Mouse (Mus musculus) thymus, postnatal 36 days (tissue): ENCODE data around the gene Triobp.

Experiments
- DNase-seq, 2 experiments: peaks; one replicate each; pipeline ENCODE4 v3.0.0; 2022; ENCODE audit warnings: mixed read lengths in 2 of 2

The Triobp gene

DNA sequence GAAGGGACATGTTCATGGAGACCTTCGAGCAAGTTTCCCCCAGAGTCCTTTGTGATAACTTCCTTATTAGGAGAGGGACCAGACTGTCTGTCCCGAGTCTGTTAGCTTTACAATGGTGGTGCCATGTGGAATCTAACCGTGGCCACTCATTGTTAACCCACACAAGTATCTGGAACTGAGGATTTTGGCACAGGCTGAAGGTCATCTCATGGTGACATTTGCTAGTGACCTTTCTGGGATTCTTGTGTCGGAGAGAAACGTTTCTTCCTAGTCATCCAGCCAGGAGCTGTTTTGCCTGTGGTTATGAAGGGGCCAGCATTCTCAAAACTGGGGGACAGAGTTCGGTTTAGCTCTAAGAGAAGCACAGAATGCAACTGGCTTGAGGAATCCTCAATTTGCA lies 24.1 kb downstream of the Triobp start:
- no peak for DNase-seq

DNA sequence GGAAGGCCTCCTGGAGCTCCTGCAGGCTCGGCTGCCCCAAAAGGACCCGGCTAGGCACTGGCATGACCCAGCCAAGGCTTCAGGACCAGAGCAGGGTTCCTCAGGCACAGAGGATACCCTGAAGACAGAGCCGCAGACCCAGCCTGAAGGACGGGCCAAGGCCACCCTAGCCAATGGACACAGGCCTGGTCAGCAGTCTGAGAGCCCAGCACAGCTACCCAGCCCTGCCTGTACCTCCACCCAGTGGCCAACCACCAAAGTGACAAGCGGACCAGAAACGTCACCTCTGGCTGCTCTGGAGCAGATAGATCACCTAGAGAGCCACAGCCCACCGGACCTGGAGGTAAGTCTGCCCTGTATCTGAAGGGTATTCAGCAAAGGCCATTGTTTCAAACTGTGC lies 26.4 kb downstream of the Triobp start:
- DNase-seq = no peak

DNA sequence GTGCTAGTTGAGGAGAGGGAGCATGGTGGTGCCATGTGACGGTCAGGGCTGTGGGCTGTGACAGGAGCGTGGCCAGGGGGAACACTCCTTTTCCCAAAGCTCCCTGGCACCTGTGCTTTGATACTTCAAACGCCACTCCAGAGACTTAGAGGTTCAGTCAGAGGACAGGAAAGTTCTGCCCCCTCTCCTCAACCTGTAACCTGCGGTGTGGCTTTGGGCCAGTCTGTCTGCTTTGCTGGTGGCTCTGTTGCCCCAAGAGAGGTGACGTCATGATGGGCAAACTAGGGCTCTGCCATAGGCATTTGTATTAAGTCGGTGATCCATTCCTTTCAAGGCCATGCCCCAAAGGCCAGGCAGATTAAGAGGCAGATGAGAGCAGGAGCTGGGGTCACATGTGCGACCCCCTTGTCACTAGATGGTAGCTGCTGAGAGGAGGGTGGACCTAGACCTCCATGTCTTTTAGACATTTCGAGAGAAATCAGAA lies 30.2 kb downstream of the Triobp start:
- DNase-seq = no peak

DNA sequence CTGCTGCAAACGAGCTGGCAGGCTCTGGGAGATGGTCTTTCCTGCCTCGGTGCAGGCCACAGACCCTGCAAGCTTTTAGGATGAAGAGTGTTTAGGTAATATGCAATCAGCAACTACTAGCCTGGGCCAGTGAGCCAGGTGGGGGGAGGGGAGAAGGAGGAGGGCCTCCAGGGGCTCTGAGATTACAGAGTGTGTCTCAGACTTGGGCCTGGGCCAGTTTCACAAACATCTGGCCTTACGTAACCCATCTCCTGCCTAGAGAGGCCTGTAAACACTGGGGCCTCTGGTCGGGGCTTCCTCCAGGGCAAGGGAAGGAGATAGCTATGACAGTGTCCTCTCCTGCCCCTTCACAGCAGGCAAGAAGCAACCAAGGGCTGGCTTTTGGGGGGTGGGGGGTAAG lies 31.4 kb downstream of the Triobp start:
- DNase-seq = no peak

DNA sequence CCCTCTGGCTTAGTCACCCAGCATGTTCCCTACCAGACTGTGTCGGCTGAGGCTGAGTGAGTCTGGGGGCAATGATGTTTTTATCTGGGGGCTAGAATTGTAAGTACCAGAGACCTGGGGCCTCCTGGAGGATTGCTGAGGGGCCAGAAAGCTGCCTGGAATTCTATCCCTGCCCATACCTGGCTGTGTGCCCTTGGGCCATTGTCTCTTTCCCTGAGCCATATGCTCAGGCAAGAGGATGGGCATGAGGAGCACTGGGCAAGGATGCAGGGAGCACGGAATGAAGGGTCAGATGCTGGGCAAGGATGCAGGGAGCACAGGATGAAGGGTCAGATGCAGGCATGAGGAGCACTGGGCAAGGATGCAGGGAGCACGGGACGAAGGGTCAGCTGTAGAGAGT lies 32.6 kb downstream of the Triobp start:
- no peak for DNase-seq

DNA sequence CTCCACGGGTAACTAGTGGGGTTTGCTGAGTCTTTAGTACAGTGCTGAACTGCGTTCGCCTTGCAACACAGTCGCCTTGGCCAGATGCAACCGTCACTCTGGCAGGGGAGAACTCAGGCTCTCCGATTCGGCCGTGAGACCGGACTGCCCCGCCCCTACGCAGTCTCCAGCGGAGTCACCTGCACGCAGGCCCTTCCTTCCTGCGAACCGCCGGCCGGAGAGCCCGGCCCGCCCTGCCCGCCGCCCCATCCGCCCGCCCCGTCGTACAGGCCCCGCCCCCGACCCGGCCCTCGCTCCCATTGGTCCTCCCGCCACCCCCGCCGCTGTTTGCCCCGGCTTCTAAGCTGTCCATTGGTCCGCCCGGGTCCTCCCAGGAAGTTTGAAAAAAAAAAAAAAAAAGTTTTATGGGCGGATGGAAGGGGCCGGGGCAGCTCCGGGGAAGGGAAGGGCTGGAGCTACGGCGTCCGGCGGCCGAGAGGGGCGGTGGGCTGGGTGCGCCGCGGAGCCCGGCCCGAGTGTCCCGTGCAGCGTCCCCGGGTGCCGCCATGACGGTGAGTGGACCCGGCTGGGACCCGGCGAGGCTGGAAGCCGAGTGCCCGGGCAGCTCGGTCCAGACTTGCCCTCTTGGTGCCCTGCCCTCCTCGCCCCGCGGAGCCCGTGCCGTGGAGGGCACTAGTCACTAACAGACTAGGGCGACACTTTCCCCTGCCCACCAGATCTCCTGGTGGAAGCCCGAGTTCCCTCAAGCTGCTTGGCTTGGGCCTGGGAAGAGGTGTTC lies 35.3 kb downstream of the Triobp start:
- peak; percentile 82 to 86 for DNase-seq

DNA sequence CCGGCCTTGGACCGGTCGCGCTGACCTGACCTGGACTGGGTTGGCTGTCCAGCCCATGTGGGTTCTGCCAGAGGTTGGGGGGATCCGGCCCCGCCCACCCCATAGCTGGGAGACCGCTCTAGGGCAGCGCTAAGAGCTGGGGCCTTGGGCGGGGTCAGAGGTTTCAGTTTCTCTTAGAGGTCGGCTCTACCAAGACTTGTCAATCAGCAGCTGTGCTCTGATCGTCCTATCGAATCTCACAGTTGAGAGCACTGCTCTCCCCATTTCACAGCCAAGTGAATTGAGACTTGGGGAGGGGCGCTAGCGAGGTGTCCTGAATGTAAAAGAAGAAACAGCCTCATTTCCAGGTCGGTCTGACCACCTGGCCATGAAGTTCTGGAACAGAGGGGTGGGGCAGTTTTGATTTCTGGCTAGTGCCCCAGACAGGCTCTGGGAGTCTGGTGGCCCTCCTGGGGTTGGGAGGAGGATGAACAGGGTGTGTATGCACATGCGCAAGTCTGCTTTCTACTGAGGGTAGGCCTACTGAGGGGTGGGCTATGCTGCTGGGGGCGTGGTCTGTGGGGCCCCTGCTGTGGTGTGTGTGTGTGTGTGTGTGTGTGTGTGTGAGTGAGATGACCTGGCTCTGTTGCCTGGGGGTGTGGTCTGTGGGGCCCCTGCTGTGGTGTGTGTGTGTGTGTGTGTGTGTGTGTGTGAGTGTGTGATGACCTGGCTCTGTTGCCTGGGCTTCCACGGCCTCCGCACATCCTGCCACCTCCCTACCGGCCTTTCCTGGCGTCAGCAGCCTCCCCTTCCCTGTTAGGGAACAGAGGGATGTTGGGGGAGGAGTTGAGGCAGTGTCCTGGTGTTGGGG lies 36.1 kb downstream of the Triobp start:
- DNase-seq = peak; percentile 42 to 66

DNA sequence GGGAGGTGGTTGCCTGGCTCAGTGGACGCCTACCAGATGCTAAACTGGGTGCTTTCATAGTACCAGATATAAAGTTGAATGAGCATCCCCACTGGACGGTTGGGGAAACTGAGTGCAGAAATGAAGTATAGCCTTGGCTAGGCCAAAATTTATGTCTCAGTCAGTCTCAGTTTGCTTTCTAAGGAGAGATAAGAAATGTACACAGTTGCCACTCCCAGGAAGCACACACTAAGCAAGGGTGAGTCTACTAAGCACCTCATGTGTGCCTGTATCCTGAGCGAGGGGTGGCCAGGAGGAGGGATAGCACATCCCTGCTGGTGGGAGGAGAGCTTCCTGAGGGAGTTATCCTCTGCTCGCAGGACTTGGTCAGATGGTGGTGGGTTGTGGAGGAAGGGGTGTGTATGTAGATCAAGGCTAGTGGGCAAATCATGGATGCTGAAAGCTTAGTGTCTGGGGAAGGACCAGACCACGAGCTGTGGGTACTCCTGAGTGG lies 36.8 kb downstream of the Triobp start:
- DNase-seq = no peak

DNA sequence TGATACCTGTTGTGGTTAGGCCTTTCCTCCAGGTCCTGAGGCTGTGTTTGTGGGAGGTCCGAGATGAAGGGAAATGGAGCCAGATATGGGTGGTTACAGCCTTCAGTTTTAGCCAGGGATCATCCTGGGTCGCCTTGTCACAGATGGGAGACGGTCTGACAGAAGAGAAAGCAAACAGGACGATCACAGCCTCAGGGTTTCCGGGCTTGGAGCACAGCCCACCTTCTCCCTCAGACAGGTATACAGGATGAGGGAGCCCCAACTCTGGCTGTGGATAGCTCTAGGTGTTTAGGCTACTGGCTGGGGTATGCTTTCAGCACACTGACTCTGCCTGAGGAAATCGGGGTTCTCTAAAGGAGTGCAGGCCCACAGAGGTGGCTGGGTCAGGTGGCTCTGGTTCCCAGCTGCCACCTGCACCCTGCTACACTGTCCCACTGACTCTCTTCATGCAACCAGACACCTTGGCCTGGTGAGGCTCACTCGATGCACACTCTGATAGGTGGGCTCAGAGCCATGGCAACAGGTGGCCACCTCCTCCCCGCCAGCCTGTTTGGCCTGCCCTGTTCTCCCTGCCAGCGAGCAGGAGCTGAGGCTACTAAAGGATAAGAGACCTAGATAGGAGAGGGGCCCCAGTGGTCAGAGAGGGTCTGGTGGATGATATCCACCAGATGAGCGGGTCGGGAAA lies 39.2 kb downstream of the Triobp start:
- no peak for DNase-seq

DNA sequence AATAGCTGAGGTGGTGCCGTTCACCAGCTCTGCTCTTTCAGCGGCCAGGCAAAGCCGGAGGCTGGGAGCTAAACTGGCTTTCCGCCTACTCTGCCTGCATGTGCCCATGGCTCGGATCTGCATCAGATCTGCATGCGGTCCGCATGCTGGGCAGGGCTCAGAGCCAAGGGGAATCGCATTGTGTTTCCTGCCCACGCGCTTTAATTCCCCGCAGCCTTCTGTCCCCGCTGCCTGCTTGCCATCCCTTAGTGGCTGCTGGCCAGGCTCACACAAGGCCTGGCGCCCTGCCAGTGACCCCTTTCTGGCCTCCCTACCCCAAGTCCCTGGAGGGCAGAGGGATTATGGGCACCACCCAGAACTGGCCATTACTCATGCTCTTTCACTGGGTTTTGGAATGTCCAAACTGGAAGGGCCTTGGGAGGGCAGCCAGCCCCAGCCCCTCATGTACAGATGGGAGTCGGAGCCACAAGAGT lies 41.0 kb downstream of the Triobp start:
- no peak for DNase-seq

DNA sequence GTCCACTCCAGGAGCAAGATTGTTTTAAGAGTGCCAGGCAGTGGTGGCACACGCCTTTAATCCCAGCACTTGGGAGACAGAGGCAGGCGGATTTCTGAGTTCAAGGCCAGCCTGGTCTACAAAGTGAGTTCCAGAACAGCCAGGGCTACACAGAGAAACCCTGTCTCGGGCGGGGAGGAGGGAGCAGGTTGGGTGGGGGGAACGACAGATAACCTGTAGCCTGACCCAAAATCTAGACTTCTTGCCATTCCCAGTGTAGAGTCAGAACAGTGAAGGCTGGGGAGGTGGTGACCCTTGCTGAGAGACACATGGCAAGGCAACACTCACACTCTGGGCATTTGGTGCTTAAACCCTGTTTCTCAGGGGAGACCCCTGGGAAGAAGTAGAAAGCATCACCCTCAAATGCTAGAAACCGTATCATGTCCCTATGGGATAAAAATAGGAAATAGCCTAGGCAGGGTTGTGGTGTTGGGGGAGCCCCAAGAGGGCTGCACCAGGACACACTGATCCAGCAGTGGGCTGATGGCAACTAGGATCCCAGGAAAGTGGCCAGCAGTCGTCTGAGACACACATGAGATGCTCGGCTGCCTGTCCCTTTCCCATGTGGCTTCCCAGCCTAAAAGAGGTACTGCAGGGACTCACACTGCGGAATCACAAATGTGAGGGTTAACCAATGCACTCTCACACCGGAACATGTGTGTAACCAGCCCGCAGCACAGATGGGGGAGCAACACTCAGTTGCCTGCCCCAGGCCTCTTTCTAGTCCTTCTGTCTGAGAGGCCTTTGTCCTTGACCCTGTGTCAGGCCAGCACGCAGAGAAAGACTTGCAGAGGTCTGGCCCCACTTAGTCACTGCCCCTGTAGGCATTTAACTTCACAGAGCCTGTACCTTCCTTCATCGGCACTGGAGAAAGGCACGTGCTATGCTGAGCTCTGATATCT lies 41.9 kb downstream of the Triobp start:
- no peak for DNase-seq

DNA sequence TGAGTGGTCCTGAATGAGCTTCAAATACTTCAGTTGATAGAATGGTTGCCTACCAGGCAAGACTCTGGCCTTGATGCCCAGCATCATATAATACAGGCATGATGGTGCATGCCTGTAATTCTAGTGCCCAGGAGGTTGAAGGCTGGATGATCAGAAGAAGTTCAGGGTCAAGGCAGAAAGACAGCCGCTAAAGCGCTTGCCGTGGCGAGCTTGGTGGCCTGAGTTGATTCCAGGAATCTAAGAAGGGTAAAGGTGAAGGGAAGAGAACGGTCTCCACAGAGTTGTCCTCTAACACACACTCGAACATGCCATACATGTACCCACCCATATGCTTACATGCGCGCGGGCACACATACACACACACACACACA lies 42.6 kb downstream of the Triobp start:
- DNase-seq = no peak

DNA sequence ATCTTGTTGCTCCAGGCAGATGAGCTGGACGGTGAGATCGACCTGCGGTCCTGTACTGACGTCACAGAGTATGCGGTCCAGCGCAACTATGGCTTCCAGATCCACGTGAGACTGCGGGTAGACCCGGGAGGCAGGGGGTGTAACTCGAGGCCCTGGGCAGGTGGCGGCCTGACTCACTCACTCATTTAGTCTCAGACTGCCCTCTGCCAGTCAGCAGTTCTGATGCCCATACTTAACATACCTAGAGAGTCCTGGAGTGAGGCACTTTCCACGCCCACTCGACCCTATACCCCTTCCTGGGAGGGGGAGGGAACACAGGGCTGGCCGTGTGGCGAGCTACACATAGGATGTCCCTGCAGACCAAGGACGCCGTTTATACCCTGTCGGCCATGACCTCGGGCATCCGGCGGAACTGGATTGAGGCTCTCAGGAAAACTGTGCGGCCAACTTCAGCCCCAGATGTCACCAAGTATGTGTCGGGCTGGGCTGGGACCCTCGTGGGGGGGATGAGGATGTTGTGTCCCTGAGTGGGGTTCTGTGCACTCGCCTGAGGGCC lies 43.5 kb downstream of the Triobp start:
- no peak for DNase-seq

DNA sequence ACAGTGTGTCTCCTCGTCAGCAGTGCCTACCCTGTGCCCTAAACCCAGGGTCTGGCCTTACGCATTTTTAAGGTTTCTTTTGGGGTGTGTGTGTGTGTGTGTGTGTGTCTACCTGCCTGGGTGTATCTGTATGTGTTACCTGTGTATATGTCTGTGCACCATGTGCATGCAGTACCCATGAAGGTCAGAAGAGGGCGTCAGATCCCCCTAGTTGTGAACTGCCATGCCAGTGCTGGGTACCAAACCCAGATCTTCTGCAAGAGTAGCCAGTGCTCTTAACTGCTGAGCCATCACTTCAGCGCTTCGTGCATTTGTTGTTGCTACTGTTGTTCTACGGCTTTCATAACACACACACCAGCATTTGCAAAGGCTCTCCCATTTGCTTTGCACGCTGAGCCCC lies 44.7 kb downstream of the Triobp start:
- no peak for DNase-seq

DNA sequence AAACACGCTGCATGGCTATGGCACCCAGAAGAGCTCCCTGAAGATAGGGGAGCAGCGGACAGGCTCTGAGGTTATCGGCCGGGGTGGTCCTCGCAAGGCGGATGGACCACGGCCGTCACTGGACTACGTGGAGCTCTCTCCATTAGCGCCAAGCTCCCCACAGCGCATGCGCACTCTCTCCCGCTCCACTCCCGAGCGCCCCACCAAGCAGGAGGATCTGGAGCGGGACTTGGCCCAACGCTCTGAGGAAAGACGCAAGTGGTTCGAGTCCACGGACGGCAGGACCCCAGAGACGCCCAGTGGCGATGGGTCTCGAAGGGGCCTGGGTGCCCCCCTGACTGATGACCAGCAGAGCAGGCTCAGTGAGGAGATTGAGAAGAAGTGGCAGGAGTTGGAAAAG lies 45.4 kb downstream of the Triobp start:
- DNase-seq = no peak

DNA sequence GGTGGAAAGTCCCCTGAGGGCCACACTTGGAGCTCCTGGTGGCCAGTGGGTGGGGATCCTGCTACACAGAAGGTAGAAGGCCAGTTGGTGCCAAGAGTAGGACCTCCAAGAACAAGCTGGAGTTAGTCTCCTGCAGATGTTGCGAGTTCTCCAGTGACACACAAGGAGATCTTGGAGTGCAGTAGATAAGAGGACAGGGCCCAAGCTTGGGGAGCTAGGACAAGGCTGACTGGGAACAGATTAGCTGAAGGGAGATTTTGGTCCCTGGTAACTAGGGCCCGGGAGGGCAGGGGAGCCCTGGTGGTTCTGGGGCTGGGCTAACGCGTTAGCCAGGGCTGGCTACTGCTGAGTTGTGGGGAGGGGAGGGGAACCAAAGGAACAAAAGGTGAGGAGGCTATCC lies 48.4 kb downstream of the Triobp start:
- DNase-seq = no peak

DNA sequence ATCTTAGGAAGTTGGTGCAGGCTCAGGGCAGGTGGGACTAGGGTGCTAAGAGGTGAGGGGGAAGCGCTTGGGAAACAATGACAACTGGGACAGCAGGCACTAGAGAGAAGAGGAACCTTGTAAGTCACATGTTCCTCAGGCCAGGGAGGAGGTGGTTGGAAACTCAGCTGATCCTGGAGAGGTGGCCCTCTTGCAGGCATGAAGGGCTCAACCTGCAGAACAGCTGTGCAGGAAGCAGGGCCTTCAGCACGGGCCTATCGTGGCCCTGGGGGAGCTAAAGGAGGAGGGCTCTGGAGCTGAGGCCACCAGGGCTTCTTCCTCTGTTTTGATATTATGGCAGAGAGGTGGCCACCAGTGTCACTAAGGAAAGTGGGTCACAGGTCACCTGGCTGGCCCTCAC lies 49.1 kb downstream of the Triobp start:
- DNase-seq = peak; percentile 39 to 65

DNA sequence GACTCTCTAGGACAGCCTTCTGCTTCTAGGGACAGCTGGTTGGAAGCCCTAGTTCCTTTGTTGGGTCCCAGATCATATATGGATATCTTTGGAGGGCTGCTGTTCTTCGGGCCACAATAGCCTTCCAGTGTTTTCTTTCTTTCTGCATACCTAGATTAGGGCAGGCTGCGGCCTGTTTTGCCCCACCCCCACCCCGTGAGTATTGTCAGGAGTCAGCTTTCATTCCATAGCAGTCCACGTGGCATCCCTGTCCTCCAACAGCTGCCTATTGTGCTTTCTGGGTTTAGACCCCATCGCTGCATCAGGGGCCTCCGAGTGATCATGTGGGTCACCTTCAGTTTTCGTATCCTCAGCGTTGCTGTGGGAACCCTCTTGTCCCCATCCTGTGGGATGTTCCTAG lies 50.8 kb downstream of the Triobp start:
- no peak for DNase-seq

DNA sequence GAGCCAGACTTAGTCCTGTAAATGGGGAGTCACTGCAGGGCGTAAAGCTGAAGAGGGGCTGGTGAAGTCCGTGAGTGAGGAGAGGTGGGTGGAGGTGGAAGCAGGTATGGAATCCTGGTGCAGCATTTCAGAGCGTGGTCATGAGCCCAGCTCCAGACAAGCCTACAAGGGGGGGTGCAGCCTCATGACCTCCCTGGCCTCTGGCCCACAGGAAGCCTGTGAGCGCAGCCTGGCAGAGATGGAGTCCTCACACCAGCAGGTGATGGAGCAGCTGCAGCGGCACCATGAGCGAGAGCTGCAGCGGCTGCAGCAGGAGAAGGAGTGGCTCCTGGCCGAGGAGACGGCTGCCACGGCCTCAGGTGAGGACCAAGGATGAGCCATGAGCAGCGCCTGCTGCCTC lies 52.1 kb downstream of the Triobp start:
- DNase-seq = peak in 1 of 2 experiments; percentile 45

DNA sequence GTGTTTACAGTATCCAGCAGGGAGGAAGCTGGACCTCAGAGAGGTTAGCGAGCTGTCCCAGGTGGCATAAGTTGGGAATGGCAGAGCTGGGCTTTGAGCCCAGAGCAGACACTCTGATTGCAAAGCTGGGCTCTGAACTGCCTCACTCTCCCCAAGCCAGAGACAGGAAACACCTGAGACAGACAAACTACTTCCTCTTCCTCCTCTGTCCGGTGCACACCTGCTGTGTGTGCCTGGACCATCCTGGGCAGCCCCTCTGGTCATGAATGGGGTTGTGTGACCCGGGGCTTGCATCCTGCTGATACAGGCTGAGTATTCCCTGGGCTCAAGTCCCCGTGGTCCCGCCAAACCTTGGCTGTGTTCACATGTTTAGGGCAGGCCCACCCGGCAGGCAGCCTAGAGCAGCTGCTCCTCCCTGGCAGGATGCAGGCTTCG lies 52.9 kb downstream of the Triobp start:
- peak in 1 of 2 experiments; percentile 36 for DNase-seq

DNA sequence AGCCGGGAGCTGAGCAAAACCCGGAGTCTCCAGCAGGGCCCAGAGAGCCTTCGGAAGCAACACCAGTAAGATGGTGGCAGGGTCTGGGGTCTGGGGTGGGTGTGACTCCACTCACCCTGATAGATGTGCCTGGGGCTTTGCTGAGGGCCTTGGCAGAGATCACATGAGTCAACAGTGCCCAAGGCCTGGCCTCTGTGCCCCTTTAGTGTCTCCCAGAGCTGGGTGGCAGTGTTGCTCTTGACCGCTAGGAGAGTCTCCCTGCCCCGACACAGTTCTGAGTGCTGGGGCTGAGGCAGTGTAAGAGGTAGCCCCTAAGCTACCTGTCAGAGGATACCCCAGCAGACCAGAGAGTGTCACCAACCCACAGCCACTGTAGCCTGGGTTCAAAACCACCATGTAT lies 54.0 kb downstream of the Triobp start:
- no peak for DNase-seq

DNA sequence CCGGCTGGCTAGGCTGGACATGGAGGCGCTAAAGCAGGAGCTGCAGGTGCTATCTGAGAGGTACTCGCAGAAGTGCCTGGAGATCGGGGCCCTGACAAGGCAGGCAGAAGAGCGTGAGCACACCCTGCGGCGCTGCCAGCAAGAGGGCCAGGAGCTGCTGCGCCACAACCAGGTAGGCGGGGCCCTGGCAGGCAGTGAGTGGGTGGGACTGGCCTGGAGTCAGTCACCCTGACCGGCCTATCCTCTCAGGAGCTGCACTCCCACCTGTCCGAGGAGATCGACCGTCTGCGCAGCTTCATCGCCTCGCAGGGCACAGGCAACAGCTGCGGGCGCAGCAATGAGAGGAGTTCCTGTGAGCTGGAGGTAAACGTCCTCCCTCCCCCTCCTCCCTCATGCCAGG lies 54.5 kb downstream of the Triobp start:
- no peak for DNase-seq
